ENCODE assay signal across 13 mouse cellular contexts in genomic region chr4:118295651-118296561, GRCm38 (mm10). TPM values are rescaled to one million over a fixed set of nuclear protein-coding genes. Genes with fewer than 3 reads are reported as not detected.
DNase-seq lines count a peak whose midpoint lies in the region; ATAC-seq lines count a peak whose summit lies in the region.
"Had no signal": no experiment of that assay in that cellular context is flagged by ENCODE, and none has a peak within 500 bp of the region (broad histone marks: within the 10 kb centered on the region; RNA-seq: fewer than 3 reads in every experiment).

No protein-coding gene starts in this region.

- ATAC-seq in monocyte, adult 5-6 weeks (replicated peaks; ENCODE audit: insufficient number of reproducible peaks, low FRiP score, low TSS enrichment, poor library complexity, severe bottlenecking), result peak; percentile 51
- ATAC-seq: intestine, embryonic 16.5 days; liver, embryonic 12.5 days had no signal

- peak; percentile 44 to 50 for DNase-seq in spleen, postnatal 36 days (ENCODE audit: low spot score in 2 of 2)
- DNase-seq in spleen, postnatal 4 days (ENCODE audit: low spot score in 2 of 2), result no peak
- DNase-seq in R1 (ENCODE audit: low read depth, low spot score), result peak; percentile 55
- no peak for DNase-seq in right cerebral cortex, adult 2 months (ENCODE audit: low spot score in 2 of 2)
- no peak for DNase-seq in urinary bladder, adult 18-20 months (ENCODE audit: low spot score in 2 of 2)
- DNase-seq in frontal cortex, postnatal 25 days (ENCODE audit: low spot score in 2 of 2), result no peak
- no peak for DNase-seq in retina, embryonic 14.5 days (ENCODE audit: low spot score)
- DNase-seq: cerebellum, adult 18-20 months; gastrocnemius, adult 2 months; layer of hippocampus, postnatal 36 days had no signal

RNA-seq across cellular contexts. Expression of gene Ptprf, which starts 4.7 kb away (rescaled TPM):
- total RNA-seq in monocyte, adult 5-6 weeks (2017), result not detected in 3 replicates

Comparison
In these comparisons a context has a peak if more than half of its experiments do, and no peak if none do; other contexts are left out.
1. DNase-seq: peak in spleen, postnatal 36 days (2 of 2) and R1 (single experiment); none in spleen, postnatal 4 days (0 of 2), right cerebral cortex, adult 2 months (0 of 2), urinary bladder, adult 18-20 months (0 of 2), frontal cortex, postnatal 25 days (0 of 2) and retina, embryonic 14.5 days (single experiment).